Mouse (Mus musculus): ENCODE data around the gene Mindy4. TPM values are rescaled to one million over a fixed set of nuclear protein-coding genes. Genes with fewer than 3 reads are reported as not detected.
"Not testable (repeated sequence)": the region's sequence is repeated elsewhere in the genome, so short reads cannot be mapped to it uniquely, and the experiment has no call there.

The Mindy4 gene
- 1 to 10 TPM; 3.7 to 6.6 (median 4.6) TPM for total RNA-seq (2022)

GRCm38 (mm10) chr6:55202913-55203910 lies at the start of gene Mindy4:
Gene Mindy4 (plus strand): TSS chr6:55203383.
- peak; percentile 90 for DNase-seq (ENCODE audit: low spot score)

- DNase-seq (ENCODE audit: low spot score), result no peak
Observed at GRCm38 (mm10) chr6:55159256-55159655, 43.9 kb upstream of the Mindy4 start.

- DNase-seq (ENCODE audit: low spot score), result no peak
Observed at GRCm38 (mm10) chr6:55161311-55161761, 41.8 kb upstream of the Mindy4 start.

- DNase-seq (ENCODE audit: low spot score), result no peak
Observed at GRCm38 (mm10) chr6:55163046-55163584, 40.1 kb upstream of the Mindy4 start.

- peak; percentile 77 for DNase-seq (ENCODE audit: low spot score)
Observed at GRCm38 (mm10) chr6:55166777-55167463, 36.3 kb upstream of the Mindy4 start.

GRCm38 (mm10) chr6:55169818-55170217 lies 33.4 kb upstream of the Mindy4 start:
- DNase-seq (ENCODE audit: low spot score), result no peak

- no peak for DNase-seq (ENCODE audit: low spot score)
Observed at GRCm38 (mm10) chr6:55171638-55172037, 31.5 kb upstream of the Mindy4 start.

- DNase-seq (ENCODE audit: low spot score), result no peak
Observed at GRCm38 (mm10) chr6:55173171-55173570, 30.0 kb upstream of the Mindy4 start.

- no peak for DNase-seq (ENCODE audit: low spot score)
Observed at GRCm38 (mm10) chr6:55173941-55174349, 29.2 kb upstream of the Mindy4 start.

- DNase-seq (ENCODE audit: low spot score), result no peak
Observed at GRCm38 (mm10) chr6:55174741-55175181, 28.4 kb upstream of the Mindy4 start, which contains the start of gene Inmt. Gene Inmt (minus strand): TSS chr6:55175043.

GRCm38 (mm10) chr6:55175456-55175855 lies 27.7 kb upstream of the Mindy4 start:
- DNase-seq (ENCODE audit: low spot score), result no peak

- DNase-seq (ENCODE audit: low spot score), result no peak
Observed at GRCm38 (mm10) chr6:55175892-55176291, 27.3 kb upstream of the Mindy4 start.

- no peak for DNase-seq (ENCODE audit: low spot score)
Observed at GRCm38 (mm10) chr6:55177060-55177732, 26.0 kb upstream of the Mindy4 start.

GRCm38 (mm10) chr6:55179560-55179959 lies 23.6 kb upstream of the Mindy4 start:
- DNase-seq (ENCODE audit: low spot score), result no peak

- DNase-seq (ENCODE audit: low spot score), result no peak
Observed at GRCm38 (mm10) chr6:55182655-55183430, 20.3 kb upstream of the Mindy4 start.

- not testable (repeated sequence) for DNase-seq (ENCODE audit: low spot score)
Observed at GRCm38 (mm10) chr6:55187827-55188226, 15.4 kb upstream of the Mindy4 start.

- DNase-seq (ENCODE audit: low spot score), result no peak
Observed at GRCm38 (mm10) chr6:55189406-55189805, 13.8 kb upstream of the Mindy4 start.

GRCm38 (mm10) chr6:55191537-55191936 lies 11.6 kb upstream of the Mindy4 start:
- no peak for DNase-seq (ENCODE audit: low spot score)

GRCm38 (mm10) chr6:55193171-55193570 lies 10.0 kb upstream of the Mindy4 start:
- DNase-seq (ENCODE audit: low spot score), result no peak

- DNase-seq (ENCODE audit: low spot score), result peak; percentile 73
Observed at GRCm38 (mm10) chr6:55199047-55199446, 4.1 kb upstream of the Mindy4 start.

- no peak for DNase-seq (ENCODE audit: low spot score)
Observed at GRCm38 (mm10) chr6:55203931-55204330, 748 bp downstream of the Mindy4 start.

All from heart, adult 8-10 months (tissue).